Mouse (Mus musculus) midbrain, embryonic 13.5 days (tissue): ENCODE data around the gene Slc35b3. TPM values are rescaled to one million over a fixed set of nuclear protein-coding genes. Genes with fewer than 3 reads are reported as not detected.

ENCODE experiments used
- ATAC-seq: fragments of 200-750 bp; cut with Nextera tagmentation; 2 replicates; pipeline ENCODE4 v1.8.0; 2017; ENCODE audit warnings: mild to moderate bottlenecking, moderate TSS enrichment, moderate library complexity
- H3K27ac ChIP-seq: fragments of 300-500 bp; sonication (generic); 2 replicates; pipeline ENCODE4 v1.5.1; 2015; ENCODE audit warnings: inconsistent platforms, mild to moderate bottlenecking, moderate library complexity
- H3K27me3 ChIP-seq: fragments of 300-500 bp; sonication (generic); 2 replicates; pipeline ENCODE4 v1.6.1; 2015; ENCODE audit warnings: mild to moderate bottlenecking, inconsistent platforms
- H3K36me3 ChIP-seq: fragments of 300-500 bp; sonication (generic); 2 replicates; pipeline ENCODE4 v1.6.1; 2015; ENCODE audit warnings: mild to moderate bottlenecking, inconsistent platforms
- H3K4me1 ChIP-seq: fragments of 300-500 bp; sonication (generic); replicated peaks from 2 replicates; pipeline ENCODE4 v1.6.1; 2015; ENCODE audit warnings: inconsistent platforms
- H3K4me2 ChIP-seq: fragments of 300-500 bp; sonication (generic); replicated peaks from 2 replicates; pipeline ENCODE4 v1.6.1; 2015; ENCODE audit warnings: moderate library complexity, mild to moderate bottlenecking, inconsistent platforms
- H3K4me3 ChIP-seq: fragments of 300-500 bp; sonication (generic); replicated peaks from 2 replicates; pipeline ENCODE4 v1.5.1; 2015; ENCODE audit warnings: mild to moderate bottlenecking, inconsistent platforms
- H3K9ac ChIP-seq: fragments of 300-500 bp; sonication (generic); replicated peaks from 2 replicates; pipeline ENCODE4 v1.6.1; 2015; ENCODE audit warnings: mild to moderate bottlenecking, inconsistent platforms
- H3K9me3 ChIP-seq: fragments of 300-500 bp; sonication (generic); 2 replicates; pipeline ENCODE4 v1.6.1; 2016; ENCODE audit warnings: mild to moderate bottlenecking, inconsistent platforms
- WGBS: fragments of 180-500 bp; shearing (Covaris S2); methylation state at CpG from one replicate; pipeline ENCODE4 v1.1.7; 2015; 5-methylcytosine and 5-hydroxymethylcytosine counted together
- polyA plus RNA-seq: library from polyadenylated mRNA; unstranded; fragments of >200 nt; fragmentation: Nextera tagmentation; extraction: Ambion mirVana; gene quantifications from 2 replicates; pipeline ENCODE4 v1.2.1, GENCODE M21; 2015

The Slc35b3 gene
- polyA plus RNA-seq, 1 experiment from 2014 or later: 32.1 TPM

DNA sequence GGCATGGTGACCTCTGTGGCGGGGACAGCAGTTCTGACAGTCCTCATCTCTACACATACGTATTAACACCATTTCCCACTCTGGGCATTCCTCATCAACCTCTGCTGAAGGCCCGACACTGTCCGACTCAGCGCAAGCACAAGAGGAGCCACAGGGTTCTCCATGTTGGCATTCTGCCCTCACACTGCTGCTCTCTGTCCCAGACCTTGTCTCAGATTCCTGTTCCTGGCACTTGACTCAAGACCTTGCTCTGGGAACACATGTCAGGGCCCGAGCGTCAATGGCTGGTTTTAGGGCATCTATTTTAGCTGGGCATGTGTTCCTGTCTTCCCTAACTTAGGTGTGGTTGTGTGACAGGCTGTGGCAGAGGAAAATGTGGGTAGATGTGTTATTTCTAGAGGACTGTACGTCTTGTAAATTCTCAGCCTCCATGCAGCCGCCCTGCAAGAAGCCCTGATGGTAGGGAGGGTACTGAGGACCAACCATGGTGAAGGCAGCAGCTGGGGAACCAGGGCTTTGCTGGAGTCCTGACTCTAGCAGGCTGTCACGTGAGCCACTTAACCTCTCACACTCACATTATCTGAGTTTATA is 24.7 kb downstream of the Slc35b3 start:
- Histone ChIP-seq H3K9me3 (no peaks in the 10 kb centered on the region), H3K27ac (no peak overlapping the region), H3K27me3 (no peaks in the 10 kb centered on the region), H3K36me3 (peaks cover 64% of the 10 kb centered on the region), H3K4me1 (no peaks in the 10 kb centered on the region), H3K9ac (no peak overlapping the region), H3K4me2 (no peak overlapping the region), H3K4me3 (no peak overlapping the region)
- 96% methylated on average over 10 of the region's 10 CpGs for WGBS
- no peak for ATAC-seq

DNA sequence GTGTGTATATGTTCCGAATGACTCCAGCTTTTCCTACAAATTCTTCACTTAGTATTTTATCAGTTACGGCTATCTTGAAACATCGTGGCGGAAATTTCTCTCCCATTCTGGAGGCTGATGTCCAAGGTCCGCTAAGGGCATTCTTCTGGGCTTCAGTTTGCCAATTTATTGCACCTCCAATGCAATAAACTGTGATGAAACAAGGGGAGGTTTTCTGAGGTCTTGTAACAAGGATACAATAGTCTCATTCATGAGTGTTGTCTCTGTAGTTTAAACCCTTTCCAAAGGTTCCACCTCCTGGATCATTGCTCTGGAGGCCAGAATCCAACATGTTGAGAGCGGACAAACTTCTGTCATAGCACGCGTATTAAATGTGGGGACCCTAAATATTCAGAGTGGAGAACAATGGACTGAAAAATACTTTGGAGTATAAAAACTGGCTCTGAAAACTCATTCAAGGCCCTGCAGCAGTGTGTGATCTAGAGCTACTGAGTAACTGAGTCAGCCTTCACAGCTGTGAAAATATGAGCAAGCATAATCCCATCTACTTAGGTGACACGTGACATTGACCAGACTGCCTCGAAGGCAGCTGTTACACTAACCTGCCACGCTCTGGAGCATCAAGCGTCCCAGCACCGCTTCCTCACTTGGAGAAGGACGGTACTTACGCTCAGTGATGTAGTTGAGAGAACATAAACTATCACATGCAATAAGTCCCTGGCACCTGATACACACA is 30.7 kb downstream of the Slc35b3 start:
- no peak for ATAC-seq
- WGBS: 96% methylated on average over 15 of the region's 15 CpGs

GRCm38 (mm10) chr13:38922676-38923075 is 38.0 kb downstream of the Slc35b3 start:
- Histone ChIP-seq H3K4me1 (0 out of 2 replicates have a peak, but pooled peaks cover 5% of the 10 kb centered on the region), H3K27me3 (no peaks in the 10 kb centered on the region), H3K36me3 (no peaks in the 10 kb centered on the region), H3K4me3 (no peak overlapping the region), H3K9me3 (no peaks in the 10 kb centered on the region), H3K4me2 (no peak overlapping the region), H3K27ac (no peak overlapping the region), H3K9ac (no peak overlapping the region)
- no peak for ATAC-seq
- 66% methylated on average over 3 of the region's 3 CpGs for WGBS

More for the DNA sequence above, 30.7 kb downstream of the Slc35b3 start:
- Histone ChIP-seq H3K36me3 (peaks cover 36% of the 10 kb centered on the region), H3K27me3 (no peaks in the 10 kb centered on the region), H3K27ac (no peak overlapping the region), H3K4me1 (no peaks in the 10 kb centered on the region), H3K4me3 (no peak overlapping the region), H3K4me2 (no peak overlapping the region), H3K9ac (no peak overlapping the region), H3K9me3 (no peaks in the 10 kb centered on the region)

DNA sequence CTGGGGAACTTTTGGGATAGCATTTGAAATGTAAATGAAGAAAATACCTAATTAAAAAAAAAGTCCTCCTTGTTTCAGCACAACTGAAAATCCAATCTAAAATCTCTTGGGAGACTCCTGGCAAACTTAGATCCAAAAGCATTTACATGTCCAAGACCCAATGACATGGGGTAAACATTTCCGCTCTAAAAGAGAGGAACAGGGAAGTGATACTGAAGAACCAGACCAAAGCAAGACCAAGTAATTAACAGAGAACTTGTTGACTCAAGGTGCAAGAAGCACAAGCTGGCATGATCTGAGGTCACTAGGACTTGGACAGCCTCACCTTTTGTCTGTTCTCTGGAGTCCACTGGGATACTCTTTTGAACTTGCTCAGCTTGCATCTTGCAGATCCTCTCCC is 39.4 kb downstream of the Slc35b3 start:
- Histone ChIP-seq H3K9ac (no peak overlapping the region), H3K4me2 (no peak overlapping the region), H3K36me3 (no peaks in the 10 kb centered on the region), H3K9me3 (no peaks in the 10 kb centered on the region), H3K4me3 (no peak overlapping the region), H3K4me1 (0 out of 2 replicates have a peak, but pooled peaks cover 5% of the 10 kb centered on the region), H3K27me3 (no peaks in the 10 kb centered on the region), H3K27ac (no peak overlapping the region)
- 100% methylated on average over 1 of the region's 1 CpGs for WGBS
- ATAC-seq: no peak

DNA sequence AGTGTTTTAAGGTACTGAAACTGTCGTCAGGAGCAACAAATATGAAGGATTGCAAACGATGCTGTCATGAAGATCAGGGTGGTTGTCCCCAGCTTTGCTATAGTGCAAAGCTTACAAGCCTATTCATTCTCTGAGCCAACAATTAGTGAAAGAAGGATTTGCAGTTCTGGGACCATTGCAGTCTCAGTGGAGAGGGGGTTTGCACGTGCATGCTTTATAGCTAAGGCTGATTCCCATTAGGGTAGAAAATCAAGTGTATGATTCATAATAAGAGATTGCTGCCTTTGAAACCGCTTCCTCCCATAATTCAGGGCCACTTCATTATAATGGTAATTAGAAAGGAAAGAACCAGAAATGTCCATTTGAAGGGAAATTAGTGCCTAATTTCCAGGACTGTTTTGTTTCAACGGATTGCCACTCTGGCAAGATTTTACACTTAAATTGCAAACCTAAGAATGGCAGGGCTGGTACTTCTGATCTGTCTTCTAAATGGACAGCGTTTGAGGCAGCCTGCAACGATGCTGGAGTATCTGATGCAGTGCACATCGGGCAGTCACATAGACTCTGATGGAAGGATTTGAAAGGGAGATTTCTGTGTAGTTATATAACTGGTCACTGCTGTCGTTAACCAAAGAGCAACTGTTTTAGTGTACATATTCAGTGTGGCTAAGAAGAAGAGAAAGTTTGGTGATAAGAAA is 42.3 kb downstream of the Slc35b3 start:
- Histone ChIP-seq H3K9me3 (no peaks in the 10 kb centered on the region), H3K4me2 (no peak overlapping the region), H3K36me3 (no peaks in the 10 kb centered on the region), H3K4me1 (0 out of 2 replicates have a peak, but pooled peaks cover 5% of the 10 kb centered on the region), H3K27me3 (no peaks in the 10 kb centered on the region), H3K27ac (0 out of 2 replicates have a peak overlapping the region, but pooled peaks have one; percentile 17), H3K4me3 (no peak overlapping the region), H3K9ac (no peak overlapping the region)
- ATAC-seq: peak; percentile 53; the same call in 1 of the 2 replicates
- WGBS: 45% methylated on average over 9 of the region's 9 CpGs

DNA sequence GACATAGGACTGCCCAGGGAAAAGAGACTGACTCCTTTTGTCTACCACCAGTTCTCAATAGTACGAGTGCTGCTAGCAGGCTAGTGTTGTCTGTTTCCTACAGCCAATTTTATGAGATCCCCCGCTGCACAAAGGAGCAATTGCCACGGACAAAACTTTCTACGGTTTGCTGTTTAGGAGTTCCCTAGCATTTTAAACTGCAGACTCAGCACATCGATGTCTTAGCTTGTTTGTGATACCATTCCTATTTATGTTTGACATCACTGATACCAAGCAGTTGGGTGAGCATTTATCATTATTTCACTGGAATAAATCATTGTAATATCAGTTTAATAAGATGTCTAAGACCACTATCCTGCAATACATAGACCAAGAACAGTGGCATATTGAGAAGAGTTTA is 43.1 kb downstream of the Slc35b3 start:
- no peak overlapping the region for H3K4me3 ChIP-seq
- ATAC-seq: no peak
- WGBS: 84% methylated on average over 5 of the region's 5 CpGs
- no peak overlapping the region for H3K27ac ChIP-seq
- H3K9ac ChIP-seq: no peak overlapping the region
- 0 out of 2 replicates have a peak, but pooled peaks cover 5% of the 10 kb centered on the region for H3K4me1 ChIP-seq
- H3K36me3 ChIP-seq: no peaks in the 10 kb centered on the region
- H3K27me3 ChIP-seq: no peaks in the 10 kb centered on the region
- no peaks in the 10 kb centered on the region for H3K9me3 ChIP-seq
- no peak overlapping the region for H3K4me2 ChIP-seq

GRCm38 (mm10) chr13:38914771-38915170 is 45.9 kb downstream of the Slc35b3 start:
- WGBS: 74% methylated on average over 6 of the region's 6 CpGs
- Histone ChIP-seq H3K36me3 (no peaks in the 10 kb centered on the region), H3K4me2 (no peak overlapping the region), H3K27ac (no peak overlapping the region), H3K4me1 (0 out of 2 replicates have a peak, but pooled peaks cover 5% of the 10 kb centered on the region), H3K4me3 (no peak overlapping the region), H3K27me3 (no peaks in the 10 kb centered on the region), H3K9ac (no peak overlapping the region), H3K9me3 (no peaks in the 10 kb centered on the region)
- ATAC-seq: no peak

DNA sequence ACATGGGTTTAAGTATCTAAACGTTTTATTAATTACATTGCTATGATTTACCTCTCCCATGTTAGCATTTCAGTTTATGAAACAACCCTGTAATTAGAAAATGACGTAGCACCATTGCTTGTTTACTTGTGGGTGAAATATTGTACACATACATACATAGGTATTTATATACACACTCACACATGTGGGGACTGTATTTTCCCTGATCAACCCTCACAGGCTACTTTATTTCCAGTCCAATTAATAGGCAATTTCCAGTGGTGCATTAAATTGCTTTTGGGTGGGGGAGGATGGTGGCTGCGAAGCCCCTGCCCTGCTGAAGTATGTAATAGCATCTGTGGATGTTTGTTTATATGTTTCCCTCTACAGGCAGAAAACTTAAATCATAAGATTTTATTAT is 68.3 kb downstream of the Slc35b3 start:
- no peaks in the 10 kb centered on the region for H3K27me3 ChIP-seq
- H3K27ac ChIP-seq: no peak overlapping the region
- H3K36me3 ChIP-seq: no peaks in the 10 kb centered on the region
- H3K4me2 ChIP-seq: no peak overlapping the region
- H3K9ac ChIP-seq: no peak overlapping the region
- no peaks in the 10 kb centered on the region for H3K9me3 ChIP-seq
- H3K4me3 ChIP-seq: no peak overlapping the region
- H3K4me1 ChIP-seq: no peaks in the 10 kb centered on the region
- 67% methylated on average over 3 of the region's 3 CpGs for WGBS
- ATAC-seq: no peak
